Mouse (Mus musculus): ENCODE measurements around the gene Frmd4a. TPM values are rescaled to one million over a fixed set of nuclear protein-coding genes. Genes with fewer than 3 reads are reported as not detected.

The Frmd4a gene
- polyA plus RNA-seq, 1 experiment from 2014 or later = 13.7 TPM

- Histone ChIP-seq H3K4me3 (ENCODE audit: low read length) (no peak overlapping the region), H3K4me1 (ENCODE audit: control insufficient read depth, insufficient read depth, low read length) (no peaks in the 10 kb centered on the region), H3K9ac (ENCODE audit: low read depth, low read length) (no peak overlapping the region), H3K9me3 (ENCODE audit: control insufficient read depth, low read length) (peaks cover 4% of the 10 kb centered on the region; the same call in 1 of the 2 replicates), H3K27me3 (replicated peaks; ENCODE audit: control insufficient read depth, insufficient read depth, low read length) (no peaks in the 10 kb centered on the region), H3K27ac (ENCODE audit: low read length) (no peak overlapping the region), H3K36me3 (ENCODE audit: control insufficient read depth, insufficient read depth, low read length) (no peaks in the 10 kb centered on the region), H3K4me2 (ENCODE audit: low read depth, low read length) (no peak overlapping the region)
- 69% methylated on average over 10 of the region's 10 CpGs for WGBS
- no peak for ATAC-seq
These were observed 322.9 kb downstream of the Frmd4a start for GRCm38 (mm10) chr2:4340378-4340777.

DNA sequence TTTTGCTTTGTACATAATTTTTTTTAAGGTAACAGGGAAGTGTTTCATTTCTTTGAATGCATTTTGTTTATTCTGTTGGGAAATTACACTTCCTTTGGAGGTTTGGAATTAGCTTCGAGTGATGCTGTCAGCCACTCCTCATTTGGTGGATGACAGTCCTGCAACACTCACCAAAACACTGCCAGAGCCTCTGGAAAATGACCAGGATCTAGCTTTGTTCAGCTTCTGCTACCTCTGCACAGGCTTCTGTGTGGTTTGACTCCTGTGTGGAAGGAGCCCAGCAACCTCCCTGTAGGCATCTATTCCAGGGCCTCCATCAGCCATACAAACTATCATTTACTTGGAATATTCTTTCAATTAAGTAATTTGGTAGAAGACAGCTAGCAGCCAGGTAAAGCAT lies 323.6 kb downstream of the Frmd4a start:
- H3K4me3 ChIP-seq (ENCODE audit: low read length) = no peak overlapping the region
- no peaks in the 10 kb centered on the region for H3K27me3 ChIP-seq (replicated peaks; ENCODE audit: control insufficient read depth, insufficient read depth, low read length)
- H3K9ac ChIP-seq (ENCODE audit: low read depth, low read length) = no peak overlapping the region
- peaks cover 4% of the 10 kb centered on the region; the same call in 1 of the 2 replicates for H3K9me3 ChIP-seq (ENCODE audit: control insufficient read depth, low read length)
- H3K4me1 ChIP-seq (ENCODE audit: control insufficient read depth, insufficient read depth, low read length) = no peaks in the 10 kb centered on the region
- no peaks in the 10 kb centered on the region for H3K36me3 ChIP-seq (ENCODE audit: control insufficient read depth, insufficient read depth, low read length)
- H3K4me2 ChIP-seq (ENCODE audit: low read depth, low read length) = no peak overlapping the region
- 61% methylated on average over 1 of the region's 1 CpGs for WGBS
- H3K27ac ChIP-seq (ENCODE audit: low read length) = no peak overlapping the region
- no peak for ATAC-seq

DNA sequence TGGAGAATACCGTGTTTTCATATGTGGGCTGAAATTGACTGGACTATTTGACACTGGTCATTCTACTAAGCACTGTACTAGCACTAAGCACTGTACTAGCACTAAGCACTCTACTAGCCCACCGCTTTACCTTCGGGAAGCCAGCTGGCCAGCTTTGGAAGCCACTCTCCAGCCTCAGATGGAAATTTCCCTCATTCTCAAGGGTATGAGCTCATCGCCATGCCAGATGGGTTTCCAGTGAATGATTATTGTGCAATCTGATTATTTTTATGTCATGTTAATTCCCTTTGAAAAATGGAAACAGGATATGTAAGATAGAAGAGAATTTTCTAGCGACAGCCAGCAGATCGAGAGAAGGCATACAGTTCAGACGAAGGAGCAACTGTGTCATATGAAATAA lies 324.5 kb downstream of the Frmd4a start:
- no peak for ATAC-seq
- no peak overlapping the region for H3K27ac ChIP-seq (ENCODE audit: low read length)
- H3K9me3 ChIP-seq (ENCODE audit: control insufficient read depth, low read length) = peaks cover 4% of the 10 kb centered on the region; the same call in 1 of the 2 replicates
- no peaks in the 10 kb centered on the region for H3K36me3 ChIP-seq (ENCODE audit: control insufficient read depth, insufficient read depth, low read length)
- H3K4me3 ChIP-seq (ENCODE audit: low read length) = no peak overlapping the region
- no peak overlapping the region for H3K9ac ChIP-seq (ENCODE audit: low read depth, low read length)
- H3K27me3 ChIP-seq (replicated peaks; ENCODE audit: control insufficient read depth, insufficient read depth, low read length) = no peaks in the 10 kb centered on the region
- no peaks in the 10 kb centered on the region for H3K4me1 ChIP-seq (ENCODE audit: control insufficient read depth, insufficient read depth, low read length)
- no peak overlapping the region for H3K4me2 ChIP-seq (ENCODE audit: low read depth, low read length)
- 67% methylated on average over 7 of the region's 7 CpGs for WGBS

DNA sequence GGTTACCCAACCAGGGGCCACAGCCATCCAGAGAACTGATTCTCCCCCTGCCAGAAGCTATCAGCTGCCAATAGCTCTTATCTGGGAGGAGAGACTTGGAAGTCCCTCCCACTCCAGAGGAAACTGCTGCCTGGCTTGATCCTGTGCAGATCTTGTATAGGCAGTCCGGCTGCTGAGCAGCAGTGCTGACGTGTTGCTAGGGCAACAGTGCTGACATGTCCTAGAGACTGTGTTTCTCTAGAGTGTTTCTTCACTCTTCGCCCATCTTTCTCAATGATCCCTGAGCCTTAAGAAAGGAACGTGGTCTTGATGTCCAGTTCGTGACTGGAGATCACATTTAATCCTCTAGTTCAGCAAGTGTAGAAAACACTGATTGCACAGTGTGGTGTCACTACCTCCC lies 326.9 kb downstream of the Frmd4a start:
- Histone ChIP-seq H3K9me3 (ENCODE audit: control insufficient read depth, low read length) (peaks cover 4% of the 10 kb centered on the region; the same call in 1 of the 2 replicates), H3K36me3 (ENCODE audit: control insufficient read depth, insufficient read depth, low read length) (no peaks in the 10 kb centered on the region), H3K27ac (ENCODE audit: low read length) (no peak overlapping the region), H3K4me1 (ENCODE audit: control insufficient read depth, insufficient read depth, low read length) (no peaks in the 10 kb centered on the region), H3K4me2 (ENCODE audit: low read depth, low read length) (no peak overlapping the region), H3K27me3 (replicated peaks; ENCODE audit: control insufficient read depth, insufficient read depth, low read length) (no peaks in the 10 kb centered on the region), H3K9ac (ENCODE audit: low read depth, low read length) (no peak overlapping the region), H3K4me3 (ENCODE audit: low read length) (no peak overlapping the region)
- 84% methylated on average over 5 of the region's 5 CpGs for WGBS
- ATAC-seq = no peak

- Histone ChIP-seq H3K27me3 (replicated peaks; ENCODE audit: control insufficient read depth, insufficient read depth, low read length) (no peaks in the 10 kb centered on the region), H3K4me1 (ENCODE audit: control insufficient read depth, insufficient read depth, low read length) (no peaks in the 10 kb centered on the region), H3K9me3 (ENCODE audit: control insufficient read depth, low read length) (peaks cover 4% of the 10 kb centered on the region; the same call in 1 of the 2 replicates), H3K9ac (ENCODE audit: low read depth, low read length) (no peak overlapping the region), H3K36me3 (ENCODE audit: control insufficient read depth, insufficient read depth, low read length) (no peaks in the 10 kb centered on the region), H3K4me2 (ENCODE audit: low read depth, low read length) (no peak overlapping the region), H3K27ac (ENCODE audit: low read length) (0 out of 2 replicates have a peak overlapping the region, but pooled peaks have one; percentile 44), H3K4me3 (ENCODE audit: low read length) (no peak overlapping the region)
- 0 out of 2 replicates have a peak, but pooled peaks have one; percentile 28 for ATAC-seq
- 45% methylated on average over 6 of the region's 6 CpGs for WGBS
These were observed 328.7 kb downstream of the Frmd4a start for GRCm38 (mm10) chr2:4346232-4346631.

DNA sequence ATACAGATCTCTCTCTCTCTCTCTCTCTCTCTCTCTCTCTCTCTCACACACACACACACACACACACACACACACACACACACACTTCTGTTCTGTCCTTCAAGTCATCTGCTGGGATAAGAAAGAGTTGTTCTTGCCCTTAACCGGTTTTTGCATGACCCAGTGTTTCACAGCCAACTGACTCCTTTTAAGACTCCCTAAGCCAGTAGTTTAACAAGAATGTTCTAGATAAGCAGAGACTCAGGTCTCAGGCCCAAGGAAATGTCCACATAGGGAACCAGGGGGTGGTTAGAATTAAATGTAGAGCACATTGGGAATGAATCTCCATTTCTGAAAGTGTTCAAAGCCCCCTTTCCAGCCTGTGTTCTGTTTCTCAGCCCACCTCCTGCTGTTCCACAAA lies 329.4 kb downstream of the Frmd4a start:
- 58% methylated on average over 1 of the region's 1 CpGs for WGBS
- Histone ChIP-seq H3K4me2 (ENCODE audit: low read depth, low read length) (no peak overlapping the region), H3K27me3 (replicated peaks; ENCODE audit: control insufficient read depth, insufficient read depth, low read length) (no peaks in the 10 kb centered on the region), H3K9ac (ENCODE audit: low read depth, low read length) (no peak overlapping the region), H3K4me1 (ENCODE audit: control insufficient read depth, insufficient read depth, low read length) (no peaks in the 10 kb centered on the region), H3K9me3 (ENCODE audit: control insufficient read depth, low read length) (peaks cover 4% of the 10 kb centered on the region; the same call in 1 of the 2 replicates), H3K4me3 (ENCODE audit: low read length) (no peak overlapping the region), H3K36me3 (ENCODE audit: control insufficient read depth, insufficient read depth, low read length) (no peaks in the 10 kb centered on the region), H3K27ac (ENCODE audit: low read length) (no peak overlapping the region)
- ATAC-seq = no peak

- 30% methylated on average over 3 of the region's 3 CpGs for WGBS
These were observed 330.3 kb downstream of the Frmd4a start for GRCm38 (mm10) chr2:4347782-4348181.

GRCm38 (mm10) chr2:4348509-4348908 lies 331.0 kb downstream of the Frmd4a start:
- ATAC-seq = no peak
- H3K4me3 ChIP-seq (ENCODE audit: low read length) = no peak overlapping the region
- no peaks in the 10 kb centered on the region for H3K4me1 ChIP-seq (ENCODE audit: control insufficient read depth, insufficient read depth, low read length)
- 74% methylated on average over 5 of the region's 5 CpGs for WGBS
- H3K36me3 ChIP-seq (ENCODE audit: control insufficient read depth, insufficient read depth, low read length) = no peaks in the 10 kb centered on the region
- H3K9me3 ChIP-seq (ENCODE audit: control insufficient read depth, low read length) = peaks cover 4% of the 10 kb centered on the region; the same call in 1 of the 2 replicates
- no peaks in the 10 kb centered on the region for H3K27me3 ChIP-seq (replicated peaks; ENCODE audit: control insufficient read depth, insufficient read depth, low read length)
- no peak overlapping the region for H3K9ac ChIP-seq (ENCODE audit: low read depth, low read length)
- H3K27ac ChIP-seq (ENCODE audit: low read length) = no peak overlapping the region
- H3K4me2 ChIP-seq (ENCODE audit: low read depth, low read length) = no peak overlapping the region

More at GRCm38 (mm10) chr2:4347782-4348181, 330.3 kb downstream of the Frmd4a start:
- no peak for ATAC-seq
- H3K27me3 ChIP-seq (replicated peaks; ENCODE audit: control insufficient read depth, insufficient read depth, low read length) = no peaks in the 10 kb centered on the region
- H3K36me3 ChIP-seq (ENCODE audit: control insufficient read depth, insufficient read depth, low read length) = no peaks in the 10 kb centered on the region
- peaks cover 4% of the 10 kb centered on the region; the same call in 1 of the 2 replicates for H3K9me3 ChIP-seq (ENCODE audit: control insufficient read depth, low read length)
- H3K9ac ChIP-seq (ENCODE audit: low read depth, low read length) = no peak overlapping the region
- no peak overlapping the region for H3K27ac ChIP-seq (ENCODE audit: low read length)
- H3K4me1 ChIP-seq (ENCODE audit: control insufficient read depth, insufficient read depth, low read length) = no peaks in the 10 kb centered on the region
- no peak overlapping the region for H3K4me2 ChIP-seq (ENCODE audit: low read depth, low read length)
- no peak overlapping the region for H3K4me3 ChIP-seq (ENCODE audit: low read length)

- Histone ChIP-seq H3K9me3 (ENCODE audit: control insufficient read depth, low read length) (no peaks in the 10 kb centered on the region), H3K4me3 (ENCODE audit: low read length) (no peak overlapping the region), H3K27me3 (replicated peaks; ENCODE audit: control insufficient read depth, insufficient read depth, low read length) (no peaks in the 10 kb centered on the region), H3K4me1 (ENCODE audit: control insufficient read depth, insufficient read depth, low read length) (no peaks in the 10 kb centered on the region), H3K36me3 (ENCODE audit: control insufficient read depth, insufficient read depth, low read length) (no peaks in the 10 kb centered on the region), H3K9ac (ENCODE audit: low read depth, low read length) (no peak overlapping the region), H3K27ac (ENCODE audit: low read length) (no peak overlapping the region), H3K4me2 (ENCODE audit: low read depth, low read length) (no peak overlapping the region)
- 78% methylated on average over 7 of the region's 7 CpGs for WGBS
- no peak for ATAC-seq
These were observed 339.4 kb downstream of the Frmd4a start for GRCm38 (mm10) chr2:4356812-4357384.

Measured in intestine, embryonic 16.5 days (tissue).